Mouse (Mus musculus) stomach, embryonic 14.5 days (tissue): ENCODE data around the gene Tmed10. TPM values are rescaled to one million over a fixed set of nuclear protein-coding genes. Genes with fewer than 3 reads are reported as not detected.

Experiments
- ATAC-seq: fragments of 200-750 bp; cut with Nextera tagmentation; 2 replicates; pipeline ENCODE4 v1.8.0; 2017; ENCODE audit warnings: low read depth, moderate TSS enrichment; ENCODE audit not compliant: insufficient number of reproducible peaks, insufficient read depth, low FRiP score
- H3K27ac ChIP-seq: fragments of 300-500 bp; sonication (generic); 2 replicates; pipeline ENCODE4 v1.5.1; 2014; ENCODE audit warnings: mild to moderate bottlenecking, low read length, moderate library complexity, mixed read lengths
- H3K27me3 ChIP-seq: fragments of 300-500 bp; sonication (generic); 2 replicates; pipeline ENCODE4 v1.6.1; 2014; ENCODE audit warnings: low read length, control low read depth, mixed read lengths; ENCODE audit not compliant: control insufficient read depth, insufficient read depth
- H3K36me3 ChIP-seq: fragments of 300-500 bp; sonication (generic); 2 replicates; pipeline ENCODE4 v1.6.1; 2014; ENCODE audit warnings: mild to moderate bottlenecking, control low read depth, low read length, moderate library complexity, mixed read lengths; ENCODE audit not compliant: control insufficient read depth, insufficient read depth
- H3K4me1 ChIP-seq: fragments of 300-500 bp; sonication (generic); 2 replicates; pipeline ENCODE4 v1.6.1; 2014; ENCODE audit warnings: low read length, control low read depth, mixed read lengths; ENCODE audit not compliant: control insufficient read depth, insufficient read depth
- H3K4me2 ChIP-seq: fragments of 300-500 bp; sonication (generic); replicated peaks from 2 replicates; pipeline ENCODE4 v1.6.1; 2014; ENCODE audit warnings: low read depth, low read length, control low read depth
- H3K4me3 ChIP-seq: fragments of 300-500 bp; sonication (generic); 2 replicates; pipeline ENCODE4 v1.5.1; 2014; ENCODE audit warnings: low read depth, low read length, control low read depth
- H3K9ac ChIP-seq: fragments of 300-500 bp; sonication (generic); replicated peaks from 2 replicates; pipeline ENCODE4 v1.6.1; 2014; ENCODE audit warnings: low read depth, mild to moderate bottlenecking, control low read depth, low read length, moderate library complexity, mixed read lengths
- H3K9me3 ChIP-seq: fragments of 300-500 bp; sonication (generic); 2 replicates; pipeline ENCODE4 v1.6.1; 2016; ENCODE audit warnings: low read depth, low read length, control low read depth; ENCODE audit not compliant: control insufficient read depth
- WGBS: fragments of 180-500 bp; shearing (Covaris S2); extraction: QIAGEN DNeasy Blood & Tissue Kit; methylation state at CpG from one replicate; pipeline ENCODE4 v1.1.7; 2014; 5-methylcytosine and 5-hydroxymethylcytosine counted together
- polyA plus RNA-seq: library from polyadenylated mRNA; unstranded; fragments of >200 nt; fragmentation: Nextera tagmentation; extraction: Ambion mirVana; gene quantifications from 2 replicates; pipeline ENCODE4 v1.2.1, GENCODE M21; 2014

The Tmed10 gene
- polyA plus RNA-seq, 1 experiment from 2014 or later: 386 TPM

DNA sequence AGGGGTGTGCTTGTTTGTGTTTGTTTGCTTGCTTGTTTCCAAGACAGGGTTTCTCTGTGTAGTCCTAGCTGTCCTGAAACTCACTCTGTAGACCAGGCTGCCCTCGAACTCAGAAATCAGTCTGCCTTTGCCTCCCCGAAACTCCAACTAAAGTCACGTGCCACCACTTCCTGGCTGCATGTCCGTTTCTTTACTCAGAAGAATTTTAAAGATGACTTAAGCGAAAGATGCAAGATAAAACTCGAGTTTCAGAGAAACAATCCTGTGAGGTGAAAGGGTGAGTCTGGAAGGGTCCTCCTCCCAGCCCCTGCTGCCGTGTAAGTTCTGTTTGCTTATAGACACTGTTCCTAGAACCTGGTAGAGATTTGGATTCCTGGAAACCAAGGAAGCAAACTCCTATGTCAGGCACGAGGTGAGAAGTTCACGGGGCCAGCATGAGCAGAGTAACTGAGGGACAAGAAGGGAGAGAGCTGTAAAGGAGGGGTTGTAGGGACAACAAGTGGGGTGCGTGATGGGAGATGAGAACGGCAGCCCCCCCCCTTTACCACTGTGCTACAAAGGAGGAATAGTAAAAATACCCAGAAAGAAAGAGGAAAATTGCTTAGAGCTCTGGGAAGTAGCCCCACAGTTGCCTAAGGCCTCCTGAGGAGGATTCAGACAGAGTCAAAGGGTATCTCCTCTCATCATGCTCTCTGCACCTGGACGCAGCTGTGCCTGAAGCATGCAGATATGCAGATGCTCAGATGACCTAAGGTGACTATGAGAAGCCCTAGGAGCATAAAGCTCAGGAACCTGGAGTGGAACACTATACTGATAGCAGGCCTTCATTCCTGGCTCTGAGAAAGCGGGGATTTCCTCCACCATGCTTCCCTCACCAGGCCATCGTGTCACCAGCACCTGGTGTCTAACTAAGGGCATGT is 8.4 kb upstream of the Tmed10 start:
- H3K36me3 ChIP-seq: no peaks in the 10 kb centered on the region
- WGBS: 66% methylated on average over 14 of the region's 14 CpGs
- H3K4me1 ChIP-seq: no peaks in the 10 kb centered on the region
- H3K9me3 ChIP-seq: no peaks in the 10 kb centered on the region
- H3K9ac ChIP-seq: no peak overlapping the region
- H3K4me2 ChIP-seq: no peak overlapping the region
- no peak overlapping the region for H3K4me3 ChIP-seq
- no peaks in the 10 kb centered on the region for H3K27me3 ChIP-seq
- H3K27ac ChIP-seq: no peak overlapping the region
- no peak for ATAC-seq

DNA sequence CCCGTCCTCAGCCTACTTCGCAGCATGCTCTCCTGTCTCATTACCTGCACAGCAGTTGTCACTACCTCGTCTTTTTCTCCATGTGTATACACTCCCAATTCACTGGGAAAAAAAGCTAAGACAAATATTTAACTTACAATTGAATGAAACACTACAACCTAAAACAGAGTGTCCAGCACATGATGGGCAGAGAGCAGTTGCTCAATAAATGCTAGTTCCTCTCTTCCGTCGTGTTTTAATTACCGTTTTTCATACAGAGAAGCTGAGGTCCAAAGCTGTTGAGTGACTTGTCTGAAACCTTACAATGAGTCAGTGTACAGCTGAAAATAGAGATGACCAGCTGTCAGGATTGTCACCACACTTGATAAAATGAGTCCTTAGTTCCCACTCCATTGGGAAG is 6.9 kb upstream of the Tmed10 start:
- Histone ChIP-seq H3K4me3 (no peak overlapping the region), H3K27me3 (no peaks in the 10 kb centered on the region), H3K27ac (no peak overlapping the region), H3K4me2 (no peak overlapping the region), H3K9ac (no peak overlapping the region), H3K9me3 (no peaks in the 10 kb centered on the region), H3K4me1 (no peaks in the 10 kb centered on the region), H3K36me3 (no peaks in the 10 kb centered on the region)
- 83% methylated on average over 6 of the region's 6 CpGs for WGBS
- ATAC-seq: no peak

DNA sequence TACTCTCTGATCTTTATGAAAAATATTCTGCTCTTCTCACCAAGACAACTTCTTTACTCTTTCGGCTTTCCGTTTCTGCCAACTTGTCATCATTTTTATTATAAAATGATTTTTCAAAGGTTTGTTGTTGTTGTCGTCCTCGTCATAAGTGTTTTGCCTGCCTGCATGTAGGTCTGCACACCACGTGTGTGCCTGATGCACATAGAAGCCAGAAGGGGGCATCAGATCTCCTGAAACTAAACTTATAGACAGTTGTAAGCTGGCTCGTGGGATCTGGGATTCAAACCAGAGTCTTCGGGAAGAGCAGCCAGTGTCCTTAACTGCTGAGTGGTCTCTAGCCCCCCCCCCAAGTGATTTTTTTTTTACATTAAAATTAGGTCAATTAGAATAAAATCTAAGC is 6.3 kb upstream of the Tmed10 start:
- Histone ChIP-seq H3K4me2 (no peak overlapping the region), H3K36me3 (no peaks in the 10 kb centered on the region), H3K27ac (no peak overlapping the region), H3K4me3 (no peak overlapping the region), H3K9me3 (no peaks in the 10 kb centered on the region), H3K4me1 (no peaks in the 10 kb centered on the region), H3K9ac (no peak overlapping the region), H3K27me3 (no peaks in the 10 kb centered on the region)
- WGBS: 80% methylated on average over 7 of the region's 7 CpGs
- ATAC-seq: no peak

DNA sequence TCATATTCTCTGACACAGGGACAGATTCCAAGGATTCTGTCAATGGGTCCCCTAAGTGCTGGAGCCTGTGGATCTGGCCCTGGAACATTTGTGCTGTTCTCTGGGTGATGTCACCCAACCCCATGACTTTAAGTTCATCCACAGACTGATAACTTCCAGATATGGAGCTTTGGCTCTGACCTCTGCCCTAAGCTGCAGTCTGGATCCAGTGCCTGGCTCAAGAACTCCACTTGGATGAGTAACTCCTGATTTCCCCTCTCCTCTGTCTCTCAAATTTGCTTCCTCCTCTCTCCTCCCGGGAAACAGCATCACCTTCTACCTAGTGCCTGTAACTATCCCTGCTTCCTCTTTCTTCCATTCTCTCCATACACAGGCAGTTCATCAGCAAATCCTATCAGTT is 5.7 kb upstream of the Tmed10 start:
- Histone ChIP-seq H3K27ac (no peak overlapping the region), H3K4me1 (no peaks in the 10 kb centered on the region), H3K4me3 (no peak overlapping the region), H3K9ac (no peak overlapping the region), H3K36me3 (no peaks in the 10 kb centered on the region), H3K27me3 (no peaks in the 10 kb centered on the region), H3K4me2 (no peak overlapping the region), H3K9me3 (no peaks in the 10 kb centered on the region)
- WGBS: 68% methylated on average over 1 of the region's 1 CpGs
- ATAC-seq: no peak

DNA sequence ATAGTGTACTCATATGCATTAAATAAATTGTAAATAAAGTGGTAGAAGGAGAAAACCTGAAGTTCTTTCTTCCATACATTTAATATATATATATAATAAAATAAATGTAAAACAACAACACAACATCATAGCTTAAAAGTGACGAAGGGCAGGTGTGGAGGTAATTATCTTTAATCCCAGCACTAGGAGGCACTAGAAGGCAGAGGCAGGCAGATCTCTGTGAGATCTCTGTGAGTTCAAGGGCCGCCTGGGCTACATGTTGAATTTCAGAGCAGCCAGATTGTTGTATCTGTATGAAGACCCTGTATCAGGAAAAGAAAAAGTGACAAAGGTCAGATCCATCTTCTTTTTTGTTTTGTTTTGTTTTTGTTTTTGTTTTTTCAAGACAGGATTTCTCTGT is 3.6 kb upstream of the Tmed10 start:
- Histone ChIP-seq H3K4me3 (no peak overlapping the region), H3K9ac (no peak overlapping the region), H3K4me1 (peaks cover 3% of the 10 kb centered on the region; the same call in 1 of the 2 replicates), H3K27me3 (no peaks in the 10 kb centered on the region), H3K27ac (no peak overlapping the region), H3K4me2 (no peak overlapping the region), H3K9me3 (no peaks in the 10 kb centered on the region), H3K36me3 (no peaks in the 10 kb centered on the region)
- no peak for ATAC-seq
- 90% methylated on average over 2 of the region's 2 CpGs for WGBS

DNA sequence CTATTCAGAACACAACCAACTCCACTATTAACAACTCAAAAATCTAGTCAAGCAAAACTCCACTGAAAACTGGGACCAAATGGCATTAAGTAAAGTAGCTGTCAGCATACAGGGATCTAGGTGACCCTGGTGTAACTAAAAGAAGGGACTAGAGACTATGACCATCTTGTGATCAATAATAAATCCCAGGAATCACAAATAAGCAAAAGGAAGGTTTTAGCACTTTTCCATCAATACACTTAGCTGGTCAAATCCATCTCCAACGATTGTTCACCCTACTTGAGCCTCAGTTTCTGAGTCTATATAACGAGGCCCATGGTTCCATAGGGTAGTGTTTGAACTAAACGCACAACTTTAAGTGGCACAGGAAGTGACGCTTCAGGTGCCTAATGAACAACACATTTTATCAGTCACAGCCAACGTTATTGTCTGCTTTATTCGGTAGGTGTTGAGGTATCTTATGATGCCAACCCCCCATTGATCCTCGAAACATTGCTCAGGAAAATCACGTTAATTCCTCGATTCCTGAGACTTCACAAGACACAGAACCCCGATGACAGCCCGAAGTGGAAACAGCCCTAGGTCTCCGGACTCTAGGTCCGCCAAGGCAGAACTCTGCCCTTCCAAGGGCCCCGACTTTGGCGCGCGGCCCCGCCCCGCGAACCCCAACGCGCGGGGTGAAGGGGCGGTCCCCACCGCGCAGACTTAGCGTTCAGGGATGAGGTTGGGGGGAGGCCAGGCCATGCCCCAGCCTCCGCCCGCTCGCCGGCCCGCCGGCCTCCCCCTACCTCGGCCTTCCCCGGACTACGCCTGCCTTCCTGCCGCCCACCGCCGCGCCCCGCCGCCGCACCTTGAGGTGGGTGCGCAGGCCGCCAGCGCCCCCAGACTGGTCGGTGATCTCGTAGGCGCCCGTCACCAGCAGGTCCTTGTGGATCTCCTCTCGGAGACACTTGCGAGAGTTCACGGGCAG is 771 bp downstream of the Tmed10 start:
- Histone ChIP-seq H3K27me3 (no peaks in the 10 kb centered on the region), H3K4me1 (peaks cover 8% of the 10 kb centered on the region), H3K27ac (peak overlapping the region; percentile 88), H3K9ac (peak overlapping the region; percentile 90), H3K4me3 (peak overlapping the region; percentile 87), H3K9me3 (no peaks in the 10 kb centered on the region), H3K36me3 (no peaks in the 10 kb centered on the region), H3K4me2 (peak overlapping the region; percentile 82)
- 2% methylated on average over 50 of the region's 53 CpGs for WGBS
- ATAC-seq: peak; percentile 80

DNA sequence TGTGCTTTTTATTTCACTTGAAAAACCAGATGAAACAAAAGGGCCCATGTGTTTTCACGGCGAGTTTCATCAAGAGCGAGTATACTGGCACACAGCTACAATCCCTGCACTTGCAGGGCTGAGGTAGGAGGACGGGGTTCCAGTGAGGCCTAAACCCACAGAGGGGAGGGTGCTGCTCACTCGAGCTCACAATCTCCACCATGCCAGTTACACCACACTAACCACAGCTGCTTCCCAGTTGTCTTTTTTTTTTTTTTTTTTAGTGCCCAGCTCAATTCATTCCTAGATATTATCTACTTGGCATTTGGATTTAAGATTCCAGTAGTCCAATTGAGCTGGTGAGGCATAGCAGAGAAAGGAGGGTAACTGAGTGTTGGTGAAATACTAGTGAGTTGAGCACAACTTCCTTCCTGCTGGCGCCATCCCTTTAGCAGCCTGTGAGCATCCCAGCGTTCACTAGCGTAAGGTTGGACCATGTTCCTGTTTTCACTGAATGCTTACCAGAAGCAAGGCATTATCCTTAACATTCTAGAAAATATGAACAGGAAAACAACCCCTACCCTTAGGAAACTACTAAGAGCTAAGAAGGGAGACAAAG is 2.5 kb downstream of the Tmed10 start:
- Histone ChIP-seq H3K4me1 (peaks cover 8% of the 10 kb centered on the region), H3K27me3 (no peaks in the 10 kb centered on the region), H3K9ac (no peak overlapping the region), H3K36me3 (no peaks in the 10 kb centered on the region), H3K27ac (no peak overlapping the region), H3K9me3 (no peaks in the 10 kb centered on the region), H3K4me3 (no peak overlapping the region), H3K4me2 (0 out of 2 replicates have a peak overlapping the region, but pooled peaks have one; percentile 82)
- 82% methylated on average over 8 of the region's 8 CpGs for WGBS
- ATAC-seq: no peak

DNA sequence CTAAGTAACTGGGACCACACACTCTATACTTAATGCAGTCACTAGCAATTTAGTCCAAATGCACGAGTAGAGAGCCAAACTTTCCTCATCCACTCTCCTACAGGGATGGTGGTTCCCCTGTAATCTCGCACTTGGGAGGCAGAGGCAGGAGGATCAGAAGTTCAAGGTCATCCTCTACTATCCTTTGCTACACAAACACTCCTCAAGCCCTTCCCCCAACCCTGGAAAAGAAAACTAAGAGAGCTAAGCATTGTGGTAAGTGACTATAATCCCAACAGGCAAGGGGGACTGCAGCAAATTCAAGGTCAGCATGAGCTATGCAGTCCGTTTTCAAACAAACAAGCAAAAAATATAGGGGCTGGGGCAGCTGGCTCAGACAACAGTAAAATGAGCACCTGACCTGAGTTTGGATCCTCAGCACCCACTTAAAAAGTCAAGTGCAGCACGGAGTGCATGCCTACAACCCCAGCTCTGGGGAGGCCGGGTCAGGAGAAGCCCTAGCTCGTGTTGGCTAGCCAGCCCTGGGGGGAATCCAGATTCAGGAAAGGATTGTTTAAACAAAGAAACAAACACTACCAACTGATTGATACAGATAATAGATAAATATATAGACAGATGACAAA is 6.1 kb downstream of the Tmed10 start:
- H3K27me3 ChIP-seq: no peaks in the 10 kb centered on the region
- H3K4me2 ChIP-seq: no peak overlapping the region
- no peak overlapping the region for H3K27ac ChIP-seq
- H3K36me3 ChIP-seq: no peaks in the 10 kb centered on the region; the same call in 1 of the 2 replicates
- 72% methylated on average over 6 of the region's 6 CpGs for WGBS
- no peak overlapping the region for H3K4me3 ChIP-seq
- peaks cover 10% of the 10 kb centered on the region for H3K4me1 ChIP-seq
- H3K9ac ChIP-seq: no peak overlapping the region
- no peaks in the 10 kb centered on the region for H3K9me3 ChIP-seq
- no peak for ATAC-seq
